Mouse (Mus musculus) stomach, embryonic 14.5 days (tissue): ENCODE results near the gene Syncrip. TPM values are rescaled to one million over a fixed set of nuclear protein-coding genes. Genes with fewer than 3 reads are reported as not detected.
"Not testable (repeated sequence)": the region's sequence is repeated elsewhere in the genome, so short reads cannot be mapped to it uniquely, and the experiment has no call there.

Source experiments
- ATAC-seq: fragments of 200-750 bp; cut with Nextera tagmentation; 2 replicates; pipeline ENCODE4 v1.8.0; 2017; ENCODE audit warnings: low read depth, moderate TSS enrichment; ENCODE audit not compliant: insufficient number of reproducible peaks, insufficient read depth, low FRiP score
- H3K27ac ChIP-seq: fragments of 300-500 bp; sonication (generic); 2 replicates; pipeline ENCODE4 v1.5.1; 2014; ENCODE audit warnings: mild to moderate bottlenecking, low read length, moderate library complexity, mixed read lengths
- H3K27me3 ChIP-seq: fragments of 300-500 bp; sonication (generic); 2 replicates; pipeline ENCODE4 v1.6.1; 2014; ENCODE audit warnings: low read length, control low read depth, mixed read lengths; ENCODE audit not compliant: control insufficient read depth, insufficient read depth
- H3K36me3 ChIP-seq: fragments of 300-500 bp; sonication (generic); 2 replicates; pipeline ENCODE4 v1.6.1; 2014; ENCODE audit warnings: mild to moderate bottlenecking, control low read depth, low read length, moderate library complexity, mixed read lengths; ENCODE audit not compliant: control insufficient read depth, insufficient read depth
- H3K4me1 ChIP-seq: fragments of 300-500 bp; sonication (generic); 2 replicates; pipeline ENCODE4 v1.6.1; 2014; ENCODE audit warnings: low read length, control low read depth, mixed read lengths; ENCODE audit not compliant: control insufficient read depth, insufficient read depth
- H3K4me2 ChIP-seq: fragments of 300-500 bp; sonication (generic); replicated peaks from 2 replicates; pipeline ENCODE4 v1.6.1; 2014; ENCODE audit warnings: low read depth, low read length, control low read depth
- H3K4me3 ChIP-seq: fragments of 300-500 bp; sonication (generic); 2 replicates; pipeline ENCODE4 v1.5.1; 2014; ENCODE audit warnings: low read depth, low read length, control low read depth
- H3K9ac ChIP-seq: fragments of 300-500 bp; sonication (generic); replicated peaks from 2 replicates; pipeline ENCODE4 v1.6.1; 2014; ENCODE audit warnings: low read depth, mild to moderate bottlenecking, control low read depth, low read length, moderate library complexity, mixed read lengths
- H3K9me3 ChIP-seq: fragments of 300-500 bp; sonication (generic); 2 replicates; pipeline ENCODE4 v1.6.1; 2016; ENCODE audit warnings: low read depth, low read length, control low read depth; ENCODE audit not compliant: control insufficient read depth
- WGBS: fragments of 180-500 bp; shearing (Covaris S2); extraction: QIAGEN DNeasy Blood & Tissue Kit; methylation state at CpG from one replicate; pipeline ENCODE4 v1.1.7; 2014; 5-methylcytosine and 5-hydroxymethylcytosine counted together
- polyA plus RNA-seq: library from polyadenylated mRNA; unstranded; fragments of >200 nt; fragmentation: Nextera tagmentation; extraction: Ambion mirVana; gene quantifications from 2 replicates; pipeline ENCODE4 v1.2.1, GENCODE M21; 2014

Syncrip gene
- polyA plus RNA-seq, 1 experiment from 2014 or later = 123 TPM

DNA sequence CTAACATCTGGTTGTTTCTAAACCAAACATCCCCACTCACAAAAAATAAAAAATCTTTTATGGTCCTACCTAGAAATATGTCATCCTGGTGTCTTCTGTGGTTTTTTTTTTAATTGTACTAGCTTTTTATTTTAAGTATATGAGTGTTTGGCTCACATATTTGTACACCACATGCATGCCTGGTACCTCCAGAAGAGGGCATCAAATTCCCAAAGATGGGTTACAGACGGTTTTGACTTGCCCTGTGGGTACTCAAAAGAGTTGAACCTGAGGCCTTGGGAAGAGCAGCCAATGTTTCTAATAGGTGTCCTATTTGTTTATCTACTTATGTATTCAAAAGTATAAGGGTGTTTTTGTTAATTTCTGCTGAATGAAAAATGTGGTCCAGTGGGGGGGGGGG is 6.2 kb downstream of the Syncrip start:
- no peaks in the 10 kb centered on the region for H3K9me3 ChIP-seq
- H3K36me3 ChIP-seq = peaks cover 51% of the 10 kb centered on the region
- H3K27me3 ChIP-seq = no peaks in the 10 kb centered on the region
- ATAC-seq = no peak
- no peak overlapping the region for H3K9ac ChIP-seq
- H3K4me1 ChIP-seq = peaks cover 6% of the 10 kb centered on the region; the same call in 1 of the 2 replicates
- no peak overlapping the region for H3K4me3 ChIP-seq
- 46% methylated on average over 1 of the region's 1 CpGs for WGBS
- H3K27ac ChIP-seq = no peak overlapping the region
- no peak overlapping the region for H3K4me2 ChIP-seq

DNA sequence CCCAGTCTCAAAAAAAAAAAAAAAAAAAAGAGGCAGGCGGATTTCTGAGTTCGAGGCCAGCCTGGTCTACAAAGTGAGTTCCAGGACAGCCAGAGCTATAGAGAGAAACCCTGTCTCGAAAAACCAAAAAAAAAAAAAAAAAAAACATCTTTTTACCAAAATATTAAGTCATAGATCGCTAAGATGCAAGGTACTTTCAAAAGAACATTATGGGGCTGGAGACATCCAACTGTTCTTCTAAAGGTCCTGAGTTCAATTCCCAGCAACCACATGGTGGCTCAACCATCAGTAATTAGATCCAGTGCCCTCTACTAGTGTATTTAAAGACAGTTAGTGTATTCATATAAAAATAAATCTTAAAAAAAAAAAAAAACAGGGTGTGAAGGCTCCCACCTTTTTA is 21.4 kb downstream of the Syncrip start:
- H3K4me1 ChIP-seq, H3K27me3 ChIP-seq, H3K27ac ChIP-seq, H3K4me3 ChIP-seq, H3K9me3 ChIP-seq, ATAC-seq, H3K9ac ChIP-seq, H3K4me2 ChIP-seq: not testable (repeated sequence)
- H3K36me3 ChIP-seq = peaks cover 46% of the 10 kb centered on the region
- 98% methylated on average over 3 of the region's 4 CpGs for WGBS

DNA sequence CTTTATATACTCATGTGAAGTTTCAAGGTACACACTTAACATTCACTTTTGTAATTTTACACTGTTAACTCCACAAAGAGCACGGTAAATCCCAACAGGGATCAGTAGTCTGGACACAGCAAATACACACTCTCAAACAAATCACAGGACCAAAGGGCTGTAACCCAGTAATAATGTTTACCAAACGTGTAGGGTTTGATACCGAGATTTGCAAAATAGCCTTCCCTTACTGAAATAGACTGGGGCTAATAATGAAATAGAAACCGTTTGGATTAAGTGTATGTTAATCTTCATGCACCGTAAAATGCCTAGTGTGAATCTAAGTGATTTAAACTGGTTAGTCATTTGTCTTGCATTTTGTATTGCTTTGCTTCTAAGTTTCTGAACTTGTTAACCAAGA is 42.4 kb downstream of the Syncrip start:
- WGBS = 18% methylated on average over 5 of the region's 5 CpGs
- no peaks in the 10 kb centered on the region for H3K36me3 ChIP-seq
- H3K4me2 ChIP-seq = peak overlapping the region; percentile 82
- no peak for ATAC-seq
- peak overlapping the region; percentile 62; the same call in 1 of the 2 replicates for H3K4me3 ChIP-seq
- 0 out of 2 replicates have a peak, but pooled peaks cover 7% of the 10 kb centered on the region for H3K4me1 ChIP-seq
- H3K9ac ChIP-seq = no peak overlapping the region
- no peaks in the 10 kb centered on the region for H3K27me3 ChIP-seq
- H3K9me3 ChIP-seq = no peaks in the 10 kb centered on the region
- no peak overlapping the region for H3K27ac ChIP-seq

DNA sequence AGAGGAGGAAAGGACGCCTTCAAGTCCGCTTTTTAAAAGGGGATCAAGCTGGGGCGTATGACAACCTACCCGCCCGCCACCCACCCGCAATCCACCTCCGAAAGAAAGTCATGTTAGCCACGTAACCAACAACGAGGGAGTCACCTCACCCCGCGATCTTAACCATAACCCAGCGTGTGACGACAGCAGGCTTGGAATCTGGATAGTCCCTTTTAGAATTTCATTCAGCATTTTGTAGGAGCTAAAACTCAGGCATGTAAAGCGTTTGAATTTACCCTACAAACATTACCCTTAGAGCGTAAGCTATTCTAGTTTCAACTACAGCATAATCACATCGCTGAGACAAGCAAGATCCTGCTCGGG is 43.2 kb downstream of the Syncrip start:
- Histone ChIP-seq H3K36me3 (no peaks in the 10 kb centered on the region), H3K9me3 (no peaks in the 10 kb centered on the region), H3K27me3 (no peaks in the 10 kb centered on the region), H3K4me2 (peak overlapping the region; percentile 82), H3K27ac (peak overlapping the region; percentile 86), H3K9ac (peak overlapping the region; percentile 36), H3K4me1 (0 out of 2 replicates have a peak, but pooled peaks cover 7% of the 10 kb centered on the region), H3K4me3 (peak overlapping the region; percentile 62)
- under 1% methylated on average over 17 of the region's 17 CpGs for WGBS
- ATAC-seq = peak; percentile 24; the same call in 1 of the 2 replicates

DNA sequence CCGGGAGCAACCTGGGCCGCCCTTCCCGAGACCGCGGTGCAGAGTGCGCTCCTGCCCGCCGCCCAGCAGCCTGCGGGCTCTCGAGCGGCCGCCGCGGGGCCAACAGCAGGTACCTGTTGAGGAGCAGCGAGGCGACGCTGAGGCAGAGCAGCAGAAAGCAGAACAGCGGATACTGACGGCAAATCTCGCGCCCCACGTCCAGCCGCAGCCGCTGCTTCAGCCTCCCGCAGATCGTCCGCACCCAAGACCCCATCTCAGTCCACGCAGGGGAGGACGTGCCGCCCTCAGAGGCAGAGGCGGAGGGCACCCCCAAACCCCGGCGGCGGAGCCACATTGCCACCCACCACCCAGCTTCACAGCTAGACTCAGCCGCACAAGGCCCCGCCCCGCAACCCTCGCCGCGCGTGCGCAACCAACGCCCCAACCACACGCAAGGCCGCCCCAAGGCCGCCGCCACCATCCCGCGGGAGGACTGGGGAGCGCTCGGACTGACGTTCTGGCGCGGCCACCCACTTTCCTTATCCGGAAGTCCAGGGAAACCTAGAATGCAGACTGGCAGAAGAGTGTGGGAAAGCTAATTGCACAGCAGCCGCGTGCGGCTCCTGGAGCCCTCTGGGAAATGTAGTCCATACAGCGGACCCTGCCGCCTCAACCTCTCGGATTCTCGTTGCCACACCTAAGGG is 43.7 kb downstream of the Syncrip start, which contains the start of gene Snx14:
Gene Snx14, minus strand, starts transcription at position 404 of the 683 bp plus-strand sequence.
- Histone ChIP-seq H3K27ac (peak within 1 kb of the TSS; percentile 86), H3K4me1 (0 out of 2 replicates have a peak, but pooled peaks cover 7% of the 10 kb centered on the region), H3K36me3 (no peaks in the 10 kb centered on the region), H3K4me3 (peak within 1 kb of the TSS; percentile 62), H3K27me3 (no peaks in the 10 kb centered on the region), H3K9ac (peak within 1 kb of the TSS; percentile 62), H3K4me2 (peak within 1 kb of the TSS; percentile 82), H3K9me3 (no peaks in the 10 kb centered on the region)
- under 1% methylated on average over 62 of the region's 62 CpGs for WGBS
- ATAC-seq = peak; percentile 97

DNA sequence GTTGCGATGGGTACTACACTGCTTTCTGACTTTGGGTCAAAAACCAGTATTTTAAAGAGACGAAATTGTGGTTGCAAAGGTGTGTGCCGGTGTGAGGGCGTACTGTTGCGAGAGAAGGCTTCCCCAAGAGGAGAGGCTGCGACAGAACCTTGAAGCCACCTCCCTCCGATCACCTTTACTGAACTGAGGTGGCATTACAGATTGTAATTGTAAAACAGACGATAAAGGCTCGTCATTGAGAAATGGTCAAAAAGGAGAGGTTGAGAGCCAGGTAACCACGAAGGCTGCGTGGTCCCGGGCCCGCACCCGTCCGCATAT is 44.2 kb downstream of the Syncrip start:
- Histone ChIP-seq H3K9me3 (no peaks in the 10 kb centered on the region), H3K36me3 (no peaks in the 10 kb centered on the region), H3K4me1 (0 out of 2 replicates have a peak, but pooled peaks cover 7% of the 10 kb centered on the region), H3K4me2 (peak overlapping the region; percentile 82), H3K27me3 (no peaks in the 10 kb centered on the region), H3K27ac (peak overlapping the region; percentile 86), H3K4me3 (peak overlapping the region; percentile 62), H3K9ac (peak overlapping the region; percentile 62)
- peak; percentile 5; the same call in 1 of the 2 replicates for ATAC-seq
- 1% methylated on average over 15 of the region's 15 CpGs for WGBS

DNA sequence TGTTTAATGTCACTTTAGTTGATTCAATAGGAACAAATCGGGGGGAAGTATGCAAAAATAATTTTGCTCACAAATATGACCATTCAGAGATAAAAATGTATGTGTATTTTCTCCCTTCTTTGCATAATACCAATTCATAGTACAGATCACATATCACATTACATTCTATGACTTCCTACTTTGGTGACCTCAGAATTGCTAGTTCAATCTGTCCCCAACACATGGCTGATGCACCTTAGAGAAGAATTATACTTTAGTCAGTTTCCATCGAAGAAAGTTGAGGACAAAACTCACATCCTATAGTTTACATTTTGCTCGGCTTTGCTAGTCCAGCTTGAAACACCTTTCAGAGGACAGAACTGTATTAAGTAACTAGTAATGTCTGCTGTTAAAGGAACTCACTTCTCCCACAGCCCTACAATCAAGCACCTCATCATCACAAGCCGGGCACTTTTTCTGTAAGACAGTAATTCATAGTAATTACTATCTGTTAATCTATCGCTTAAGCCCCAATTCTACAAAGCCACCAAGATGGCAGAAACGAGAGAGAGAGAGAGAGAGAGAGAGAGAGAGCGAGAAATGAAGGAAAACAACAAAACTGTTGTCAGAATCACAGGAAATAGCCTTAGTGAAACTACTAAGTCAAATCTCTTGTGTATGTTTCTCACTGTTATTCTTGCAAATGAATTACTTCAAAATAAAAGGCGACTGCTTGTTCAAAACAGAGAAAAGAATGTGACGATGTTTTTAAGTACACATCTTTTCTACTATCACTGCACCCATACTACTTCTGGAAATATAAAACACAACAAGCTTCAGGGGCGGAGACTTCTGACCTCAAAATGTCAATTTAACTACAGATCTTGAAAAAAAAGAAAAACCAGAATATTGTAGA is 44.8 kb downstream of the Syncrip start:
- Histone ChIP-seq H3K4me2 (peak overlapping the region; percentile 82), H3K27ac (no peak overlapping the region), H3K9me3 (no peaks in the 10 kb centered on the region), H3K36me3 (no peaks in the 10 kb centered on the region), H3K4me3 (peak overlapping the region; percentile 62), H3K27me3 (no peaks in the 10 kb centered on the region), H3K9ac (0 out of 2 replicates have a peak overlapping the region, but pooled peaks have one; percentile 62), H3K4me1 (0 out of 2 replicates have a peak, but pooled peaks cover 7% of the 10 kb centered on the region)
- ATAC-seq = no peak
- WGBS = 50% methylated on average over 10 of the region's 10 CpGs

DNA sequence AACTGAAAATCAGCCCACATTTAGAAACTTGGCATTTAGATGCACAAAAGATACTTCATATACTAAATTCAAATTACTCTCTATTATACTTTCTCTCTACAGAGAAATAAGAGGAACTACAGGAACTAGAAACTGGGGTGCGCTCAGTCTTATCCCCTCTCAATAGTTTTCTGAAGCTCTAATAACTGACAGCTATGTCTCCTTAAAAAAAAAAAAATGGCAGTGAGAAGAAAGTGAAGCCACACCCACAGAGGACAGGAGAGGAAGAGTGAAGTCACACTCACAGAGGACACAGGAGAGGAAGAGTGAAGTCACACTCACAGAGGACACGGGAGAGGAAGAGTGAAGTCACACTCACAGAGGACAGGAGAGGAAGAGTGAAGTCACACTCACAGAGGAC is 58.0 kb downstream of the Syncrip start:
- H3K27me3 ChIP-seq = no peaks in the 10 kb centered on the region
- 79% methylated on average over 2 of the region's 2 CpGs for WGBS
- H3K4me3 ChIP-seq = no peak overlapping the region
- no peak overlapping the region for H3K9ac ChIP-seq
- no peak for ATAC-seq
- no peaks in the 10 kb centered on the region for H3K4me1 ChIP-seq
- H3K27ac ChIP-seq = no peak overlapping the region
- H3K4me2 ChIP-seq = no peak overlapping the region
- H3K9me3 ChIP-seq = peaks cover 3% of the 10 kb centered on the region; the same call in 1 of the 2 replicates
- no peaks in the 10 kb centered on the region; the same call in 1 of the 2 replicates for H3K36me3 ChIP-seq
